Mouse (Mus musculus) thymus, postnatal 4 days (tissue): ENCODE measurements around the gene Dicer1.
A peak's percentile ranks its signal among the peaks of the same experiment; 100 is the strongest.
"Not testable (repeated sequence)": the region's sequence is repeated elsewhere in the genome, so short reads cannot be mapped to it uniquely, and the experiment has no call there.

Experiments used
- DNase-seq: peaks from one replicate; pipeline ENCODE4 v3.0.0; 2021

The Dicer1 gene

GRCm38 (mm10) chr12:104740841-104741787 is 10.6 kb downstream of the Dicer1 start:
- DNase-seq = no peak

DNA sequence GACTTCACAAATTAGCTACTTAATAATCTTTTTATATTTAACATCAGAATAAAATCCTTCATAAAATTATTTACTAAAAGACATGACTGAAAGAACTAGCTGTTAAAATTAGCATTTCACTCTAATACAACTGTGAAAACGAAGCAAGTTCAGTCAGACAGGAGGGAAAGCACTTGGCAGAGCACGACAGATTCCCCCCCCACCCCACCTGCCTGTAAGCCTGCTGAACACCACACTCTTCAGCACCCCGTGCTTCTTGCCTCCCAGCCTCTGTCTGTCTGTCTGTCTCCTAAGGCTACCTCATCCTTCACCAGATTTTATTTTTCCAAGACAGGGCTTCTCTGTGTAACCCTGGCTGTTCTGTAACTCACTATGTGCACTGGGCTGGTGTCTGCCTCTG is 12.8 kb downstream of the Dicer1 start:
- DNase-seq = no peak

DNA sequence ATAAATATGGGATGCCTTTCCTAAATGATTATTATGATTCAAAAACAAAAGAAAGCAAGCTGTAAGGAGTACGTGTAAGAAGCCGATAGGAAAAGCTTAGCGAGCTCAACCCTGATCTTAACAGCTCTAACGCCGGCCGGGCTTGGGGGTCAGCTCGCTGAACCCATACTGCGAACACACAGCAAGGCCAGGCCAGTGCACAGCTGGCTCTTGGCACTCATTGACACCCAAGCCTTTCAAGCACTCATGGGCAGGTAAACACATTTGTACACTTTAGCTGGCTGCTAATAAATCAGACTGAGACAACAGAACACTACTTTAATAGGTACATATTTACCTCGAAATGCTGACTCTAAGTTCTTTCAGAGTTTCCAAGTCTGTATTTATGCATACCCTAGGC is 13.3 kb downstream of the Dicer1 start:
- no peak for DNase-seq

- DNase-seq = no peak
Measured at GRCm38 (mm10) chr12:104737666-104738065, 14.1 kb downstream of the Dicer1 start.

DNA sequence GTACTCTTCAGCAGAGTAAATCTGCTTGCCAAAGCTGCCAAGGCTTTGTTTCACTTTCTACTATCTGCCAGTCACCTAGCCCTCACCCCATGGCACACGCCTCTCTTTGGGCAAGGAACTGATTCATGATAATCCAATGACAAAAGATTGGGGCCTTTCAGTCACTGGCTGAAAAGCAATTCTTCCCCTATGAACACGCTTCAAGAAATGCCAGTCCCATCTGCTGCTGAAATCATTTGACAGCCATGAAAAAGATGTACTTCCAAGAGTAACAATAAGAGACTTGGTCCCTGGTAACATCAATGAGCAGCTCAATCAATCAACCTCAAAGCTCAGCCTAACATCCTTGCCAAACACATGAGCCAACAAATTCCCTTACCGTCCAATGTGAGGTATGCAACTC is 15.8 kb downstream of the Dicer1 start:
- DNase-seq = no peak

GRCm38 (mm10) chr12:104733165-104733564 is 18.6 kb downstream of the Dicer1 start:
- no peak for DNase-seq

DNA sequence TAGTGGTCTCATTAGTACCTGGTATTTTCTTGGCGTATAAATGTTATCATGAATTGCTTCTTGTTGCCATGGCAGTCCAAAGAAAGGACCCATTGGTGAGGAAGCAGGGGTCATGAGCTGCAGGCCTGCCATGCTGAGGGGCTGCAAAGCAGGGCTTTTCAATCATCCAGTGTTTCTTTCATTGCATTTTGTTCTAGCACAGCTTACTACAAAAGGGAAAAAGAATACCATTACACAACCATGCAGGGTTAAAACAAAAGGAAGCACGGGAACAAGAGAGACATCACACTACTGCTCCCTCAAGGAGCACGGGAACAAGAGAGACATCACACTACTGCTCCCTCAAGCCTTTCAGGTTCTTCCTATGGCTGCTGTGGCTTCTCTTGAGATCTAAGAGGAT is 20.0 kb downstream of the Dicer1 start:
- DNase-seq = no peak

GRCm38 (mm10) chr12:104726436-104726835 is 25.3 kb downstream of the Dicer1 start:
- not testable (repeated sequence) for DNase-seq

DNA sequence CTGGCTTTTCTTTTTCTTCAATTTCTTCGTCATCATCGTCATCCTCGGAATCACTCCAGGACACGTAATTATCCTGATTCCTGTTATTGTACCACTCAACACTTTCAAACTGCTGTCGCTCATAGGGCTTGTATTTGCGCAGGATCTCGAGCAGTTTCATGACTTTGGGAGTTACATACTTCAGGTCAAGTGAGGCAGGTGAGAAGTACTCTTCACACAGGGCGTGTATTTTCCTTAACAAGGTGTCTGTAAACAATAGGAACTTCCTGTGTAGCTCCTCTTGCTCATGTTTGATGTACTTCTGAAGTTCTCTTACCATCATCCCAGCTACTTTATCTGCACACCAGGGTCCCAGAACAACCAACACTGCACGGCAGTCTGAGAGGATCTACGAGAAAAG is 29.7 kb downstream of the Dicer1 start:
- DNase-seq = no peak

DNA sequence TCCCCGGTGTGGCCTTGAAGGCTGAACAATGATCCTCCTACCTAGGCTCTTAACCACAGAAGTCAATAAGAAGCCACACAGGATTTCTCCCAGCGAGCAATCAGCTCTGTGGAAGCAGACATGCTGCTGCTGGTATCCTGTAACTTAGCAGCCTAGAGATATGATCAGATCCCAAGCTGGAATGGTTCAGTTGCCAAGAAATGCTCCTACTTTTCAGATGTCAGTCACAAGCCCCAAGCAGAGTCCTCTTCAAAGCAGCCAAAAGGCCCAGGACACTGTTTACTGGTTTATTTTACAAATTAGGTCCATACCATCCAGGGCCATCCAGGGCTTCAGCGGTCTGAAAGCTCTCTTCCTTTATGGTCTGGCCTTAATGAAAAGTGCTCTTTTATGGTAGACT is 30.7 kb downstream of the Dicer1 start:
- no peak for DNase-seq

DNA sequence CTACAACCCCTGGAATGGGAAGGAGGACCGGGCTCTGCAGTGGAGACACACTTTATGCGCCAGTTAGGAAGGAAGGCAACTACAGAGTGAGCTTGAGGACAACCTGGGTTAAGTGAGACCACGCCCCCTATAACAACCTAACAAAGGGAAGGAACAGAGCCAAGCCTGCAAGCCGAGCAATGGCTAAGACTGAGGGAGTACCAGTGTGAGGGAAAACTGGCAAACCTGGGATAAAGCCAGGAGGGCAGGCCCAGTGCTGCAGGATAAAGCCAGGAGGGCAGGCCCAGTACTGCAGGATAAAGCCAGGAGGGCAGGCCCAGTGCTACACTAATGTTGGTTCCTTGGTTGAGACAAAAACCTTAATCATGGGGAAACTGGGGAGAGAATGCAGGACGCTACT is 32.8 kb downstream of the Dicer1 start:
- DNase-seq = no peak

DNA sequence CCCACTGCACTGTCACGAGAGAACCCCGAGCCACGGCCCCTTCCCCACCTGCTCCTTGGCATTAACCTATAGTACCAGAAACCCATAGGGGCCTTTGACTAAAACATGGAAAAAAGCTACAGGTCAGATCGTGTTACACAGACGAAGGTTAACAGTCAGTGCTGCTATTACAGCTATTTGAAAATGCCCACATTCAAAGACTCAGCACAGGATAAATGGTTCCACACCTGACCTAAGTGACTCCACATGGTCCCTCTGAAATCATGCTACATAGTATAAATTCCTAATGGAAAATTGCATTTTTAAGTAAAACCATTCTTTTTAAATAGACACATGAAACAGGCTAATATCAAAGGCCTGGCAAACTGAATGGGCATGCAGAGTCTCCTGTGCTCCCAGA is 35.3 kb downstream of the Dicer1 start:
- DNase-seq = no peak

DNA sequence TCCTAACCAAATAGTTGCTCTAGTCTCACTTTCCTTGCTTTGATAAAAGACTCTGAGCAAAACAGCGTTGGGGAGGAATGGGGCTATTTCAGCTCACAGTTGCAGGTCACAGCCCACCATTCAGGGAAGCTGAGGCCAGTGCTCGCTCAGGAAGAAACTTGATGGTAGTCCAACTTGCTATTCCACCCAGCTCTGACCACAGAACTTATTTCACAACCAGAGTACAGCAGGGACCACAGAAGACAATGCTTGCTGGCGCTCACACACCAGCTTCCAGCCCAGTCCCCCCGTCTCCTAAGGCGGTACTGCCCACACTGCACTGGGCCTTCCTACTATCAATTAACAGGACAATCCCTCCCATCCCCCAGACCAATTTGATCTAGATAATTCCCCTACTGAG is 36.3 kb downstream of the Dicer1 start:
- DNase-seq = no peak

DNA sequence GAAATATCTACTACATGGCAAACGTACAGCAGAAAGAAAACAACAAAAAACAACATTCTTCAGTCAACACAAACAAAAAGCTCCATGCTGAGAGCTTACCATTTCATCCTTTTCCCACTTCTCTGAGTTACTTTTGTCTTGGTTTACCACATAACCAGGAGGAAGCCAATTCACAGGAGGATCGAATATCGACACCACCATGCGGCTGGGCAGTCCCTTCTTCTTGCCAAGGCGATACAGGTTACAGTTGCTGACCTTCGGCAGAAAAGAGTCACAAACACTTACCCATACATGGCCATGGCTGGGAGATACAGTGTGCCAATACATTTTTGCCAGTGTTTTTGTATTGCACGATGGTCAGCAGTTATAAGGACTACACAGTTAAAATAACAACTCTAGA is 51.5 kb downstream of the Dicer1 start:
- DNase-seq = no peak

GRCm38 (mm10) chr12:104699753-104700152 is 52.0 kb downstream of the Dicer1 start:
- DNase-seq = peak; percentile 51

DNA sequence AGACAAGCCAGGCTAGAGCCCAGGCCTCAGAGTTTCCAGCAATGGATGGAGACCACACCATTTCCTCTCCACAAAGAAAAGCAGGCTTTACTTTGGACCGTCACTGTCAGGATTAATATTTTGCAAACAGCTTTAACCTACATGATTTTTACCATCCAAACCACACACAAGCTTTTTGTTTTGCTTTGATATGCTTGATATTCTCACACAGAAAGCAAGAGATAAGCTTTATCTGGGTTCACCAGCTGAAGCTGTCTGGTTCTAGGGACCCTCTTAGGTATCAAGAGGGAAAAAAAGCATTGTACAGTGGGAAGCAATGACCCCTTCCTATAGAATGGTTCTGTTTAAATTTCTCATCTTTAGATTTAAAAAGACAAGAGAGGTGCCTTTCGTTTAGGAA is 56.2 kb downstream of the Dicer1 start:
- DNase-seq = no peak

DNA sequence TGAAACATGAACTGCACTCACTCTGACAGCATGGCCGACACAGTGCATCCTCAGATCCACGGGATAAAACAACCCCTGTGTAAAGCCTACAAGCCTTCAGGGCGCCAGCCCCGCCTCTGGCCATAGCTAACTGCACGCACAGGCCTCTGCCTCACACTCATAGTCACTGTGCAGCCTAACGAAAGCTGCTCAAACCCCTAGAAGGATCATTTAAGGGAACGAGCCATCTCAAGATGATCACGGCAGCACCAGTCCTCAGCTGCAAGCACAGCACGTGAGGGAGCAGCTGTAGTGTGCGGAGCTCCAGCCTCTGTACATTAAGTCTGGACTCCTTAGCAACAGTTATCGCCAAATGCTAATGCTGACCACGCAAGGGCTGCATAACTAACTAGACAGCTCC is 58.9 kb downstream of the Dicer1 start:
- no peak for DNase-seq

- DNase-seq = no peak
Measured at GRCm38 (mm10) chr12:104690412-104690811, 61.3 kb downstream of the Dicer1 start.

GRCm38 (mm10) chr12:104688870-104689269 is 62.9 kb downstream of the Dicer1 start:
- no peak for DNase-seq

- DNase-seq = no peak
Measured at GRCm38 (mm10) chr12:104684411-104684931, 67.3 kb downstream of the Dicer1 start.

DNA sequence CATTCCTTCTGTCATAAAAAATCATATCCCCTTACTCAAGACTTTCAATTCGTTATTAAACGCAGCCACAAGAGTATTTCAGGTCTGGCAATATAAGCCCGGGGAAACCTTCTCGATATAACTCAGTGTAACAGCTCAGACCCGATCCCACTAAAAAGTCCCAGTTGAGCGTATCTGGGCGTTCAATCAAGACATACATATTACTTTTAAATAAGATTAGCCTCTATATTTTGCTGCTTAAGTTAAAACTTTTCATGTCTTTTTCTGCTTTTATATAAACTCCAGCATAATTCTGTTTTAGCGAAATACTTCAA is 72.0 kb downstream of the Dicer1 start:
- DNase-seq = no peak

GRCm38 (mm10) chr12:104679121-104679818 is 72.5 kb downstream of the Dicer1 start:
- DNase-seq = no peak

DNA sequence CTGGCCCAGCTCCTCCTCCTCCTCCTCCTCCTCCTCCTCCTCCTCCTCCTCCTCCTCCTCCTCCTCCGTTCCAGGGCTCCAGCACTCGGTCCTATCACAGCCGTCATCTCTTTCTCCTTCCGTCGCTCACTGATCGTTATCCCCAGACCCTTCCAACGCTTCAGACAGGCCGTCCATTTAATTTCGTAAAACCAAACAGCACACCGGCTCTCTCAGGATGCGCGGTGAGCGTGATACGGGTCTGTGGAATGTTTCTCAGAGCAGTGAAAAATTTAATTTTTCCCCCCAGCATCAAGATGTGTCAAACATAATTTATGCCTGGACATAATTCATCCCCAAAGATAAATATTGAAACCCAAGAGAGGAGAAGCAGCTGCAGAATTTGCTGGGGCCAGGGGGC is 73.3 kb downstream of the Dicer1 start:
- DNase-seq = no peak

- DNase-seq = peak; percentile 18
Measured at GRCm38 (mm10) chr12:104677371-104677924, 74.3 kb downstream of the Dicer1 start.
